Mouse (Mus musculus) hindbrain, embryonic 14.5 days (tissue): ENCODE measurements around the gene Hspb11. TPM values are rescaled to one million over a fixed set of nuclear protein-coding genes. Genes with fewer than 3 reads are reported as not detected.

Source experiments
- ATAC-seq: fragments of 200-750 bp; cut with Nextera tagmentation; 2 replicates; pipeline ENCODE4 v1.8.0; 2017; ENCODE audit warnings: moderate number of reproducible peaks, mild to moderate bottlenecking, moderate TSS enrichment, moderate library complexity; ENCODE audit not compliant: low FRiP score
- DNase-seq: peaks from one replicate; pipeline ENCODE4 v3.0.0-alpha.2; 2015; ENCODE audit warnings: low spot score
- H3K27ac ChIP-seq: fragments of 300-500 bp; sonication (generic); 2 replicates; pipeline ENCODE4 v1.5.1; 2014; ENCODE audit warnings: mild to moderate bottlenecking, moderate library complexity
- H3K27me3 ChIP-seq: fragments of 300-500 bp; sonication (generic); 2 replicates; pipeline ENCODE4 v1.6.1; 2014; ENCODE audit warnings: mild to moderate bottlenecking, low read length, mixed read lengths; ENCODE audit not compliant: control insufficient read depth, insufficient read depth
- H3K36me3 ChIP-seq: fragments of 300-500 bp; sonication (generic); replicated peaks from 2 replicates; pipeline ENCODE4 v1.6.1; 2014; ENCODE audit not compliant: control insufficient read depth, insufficient read depth
- H3K4me1 ChIP-seq: fragments of 300-500 bp; sonication (generic); replicated peaks from 2 replicates; pipeline ENCODE4 v1.6.1; 2014; ENCODE audit warnings: antibody characterized with exemption, low read length, mixed read lengths; ENCODE audit not compliant: control insufficient read depth, insufficient read depth
- H3K4me2 ChIP-seq: fragments of 300-500 bp; sonication (generic); replicated peaks from 2 replicates; pipeline ENCODE4 v1.6.1; 2014; ENCODE audit warnings: mild to moderate bottlenecking, moderate library complexity
- H3K4me3 ChIP-seq: fragments of 300-500 bp; sonication (generic); replicated peaks from 2 replicates; pipeline ENCODE4 v1.5.1; 2014; ENCODE audit warnings: mild to moderate bottlenecking, low read length
- H3K9ac ChIP-seq: fragments of 300-500 bp; sonication (generic); 2 replicates; pipeline ENCODE4 v1.6.1; 2014
- H3K9me3 ChIP-seq: fragments of 300-500 bp; sonication (generic); 2 replicates; pipeline ENCODE4 v1.6.1; 2016; ENCODE audit warnings: low read length; ENCODE audit not compliant: control insufficient read depth
- WGBS: fragments of 180-500 bp; shearing (Covaris S2); extraction: QIAGEN DNeasy Blood & Tissue Kit; methylation state at CpG from one replicate; pipeline ENCODE4 v1.1.7; 2014; 5-methylcytosine and 5-hydroxymethylcytosine counted together
- polyA plus RNA-seq: library from polyadenylated mRNA; unstranded; fragments of >200 nt; fragmentation: Nextera tagmentation; extraction: Ambion mirVana; gene quantifications from 2 replicates; pipeline ENCODE4 v1.2.1, GENCODE M21; 2014

Hspb11 gene
- polyA plus RNA-seq, 1 experiment from 2014 or later: 46.1 TPM

DNA sequence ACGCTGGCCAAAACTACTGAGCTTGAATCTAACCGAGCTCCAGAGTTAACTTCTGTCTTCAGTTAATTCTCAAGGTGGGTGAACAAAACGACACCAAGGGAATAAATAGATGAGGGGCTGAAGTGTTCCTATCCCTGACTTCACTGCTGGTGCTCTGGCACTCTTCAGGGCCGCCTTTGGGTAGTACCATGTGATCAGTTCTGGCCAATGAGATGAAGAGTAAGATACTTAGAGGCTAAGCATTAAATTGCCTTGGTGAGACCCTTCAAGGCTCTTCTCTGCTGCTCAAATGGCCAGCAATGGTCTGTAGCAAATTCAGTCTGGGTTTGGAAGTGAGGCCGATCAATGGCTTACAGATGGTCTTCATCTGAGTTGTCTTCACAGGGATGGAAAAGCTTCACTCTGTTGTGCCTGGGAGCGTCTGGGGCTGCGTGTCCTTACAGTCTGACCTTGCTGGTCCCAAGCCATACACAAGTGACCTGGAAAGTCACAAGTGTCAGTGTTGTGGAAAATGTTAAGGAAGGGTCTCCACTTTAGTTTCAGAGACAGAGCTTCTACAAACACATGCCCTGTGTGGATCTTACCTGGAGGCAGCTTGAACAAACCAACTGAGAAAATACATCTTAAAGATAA lies 27.6 kb downstream of the Hspb11 start:
- no peak for DNase-seq
- no peaks in the 10 kb centered on the region for H3K9me3 ChIP-seq
- 77% methylated on average over 7 of the region's 7 CpGs for WGBS

DNA sequence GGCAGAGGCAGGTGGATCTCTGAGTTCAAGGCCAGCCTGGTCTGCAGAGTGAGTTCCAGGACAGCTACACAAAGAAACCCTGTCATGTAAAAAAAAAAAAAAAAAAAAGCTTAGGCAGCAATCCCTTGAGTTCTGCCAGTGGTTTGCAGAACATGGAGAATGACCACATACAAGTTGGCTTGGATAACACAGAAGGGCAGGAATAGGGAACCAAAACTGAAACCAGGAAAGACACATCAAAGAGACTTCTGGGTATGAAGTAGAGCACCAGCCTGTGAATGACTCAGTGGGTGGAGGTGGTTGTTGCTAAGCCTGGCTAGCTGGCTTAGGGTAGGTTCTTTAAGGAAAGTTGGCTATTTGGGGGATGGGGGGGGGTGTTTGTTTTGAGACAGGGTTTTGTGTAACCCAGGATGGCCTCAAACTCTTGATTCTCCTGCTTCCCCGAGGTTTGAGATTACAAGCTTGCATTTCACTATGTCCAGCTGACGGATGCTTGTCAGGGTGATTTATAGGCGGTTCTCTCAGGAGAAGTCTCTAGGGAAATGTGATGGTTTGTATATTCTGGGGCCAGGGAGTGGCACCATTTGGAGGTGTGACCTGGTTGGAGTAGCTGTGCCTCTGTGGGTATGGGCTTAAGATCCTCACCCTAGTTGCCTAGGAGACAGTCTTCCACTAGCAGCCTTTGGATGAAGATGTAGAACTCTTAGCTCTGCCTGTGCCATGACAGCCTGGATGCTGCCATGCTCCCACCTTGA lies 32.2 kb downstream of the Hspb11 start:
- ATAC-seq (no peak), DNase-seq (no peak)
- Histone ChIP-seq H3K36me3 (peaks cover 7% of the 10 kb centered on the region), H3K27ac (no peak overlapping the region), H3K4me2 (no peak overlapping the region), H3K4me1 (no peaks in the 10 kb centered on the region), H3K27me3 (no peaks in the 10 kb centered on the region), H3K9me3 (no peaks in the 10 kb centered on the region), H3K9ac (no peak overlapping the region), H3K4me3 (no peak overlapping the region)
- WGBS: 82% methylated on average over 3 of the region's 3 CpGs

More for the DNA sequence above, 27.6 kb downstream of the Hspb11 start:
- Histone ChIP-seq H3K9ac (no peak overlapping the region), H3K4me3 (no peak overlapping the region), H3K4me1 (no peaks in the 10 kb centered on the region), H3K4me2 (no peak overlapping the region), H3K36me3 (peaks cover 15% of the 10 kb centered on the region), H3K27ac (no peak overlapping the region), H3K27me3 (no peaks in the 10 kb centered on the region)
- ATAC-seq: no peak

DNA sequence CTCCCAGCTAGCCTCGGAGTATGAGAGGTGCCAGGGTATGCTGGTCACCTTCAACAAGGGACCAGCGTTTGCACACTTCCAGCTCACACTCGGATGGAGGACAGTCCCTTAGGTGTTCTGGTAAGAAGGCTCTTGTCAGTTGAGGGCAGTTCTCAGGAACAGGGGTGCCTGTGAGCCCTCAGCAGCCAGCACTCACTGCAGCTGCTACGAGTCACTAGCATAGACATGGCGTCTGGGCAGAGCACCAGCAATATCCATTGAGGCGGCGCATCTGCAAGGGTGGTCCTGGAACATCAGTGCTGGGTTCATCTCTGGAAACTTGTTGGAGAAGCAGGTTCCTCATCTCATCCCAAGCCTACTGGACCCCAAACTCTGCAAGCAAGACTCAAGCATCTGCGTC lies 33.0 kb downstream of the Hspb11 start:
- Histone ChIP-seq H3K4me1 (no peaks in the 10 kb centered on the region), H3K4me3 (no peak overlapping the region), H3K36me3 (no peaks in the 10 kb centered on the region), H3K27me3 (no peaks in the 10 kb centered on the region), H3K9ac (no peak overlapping the region), H3K4me2 (no peak overlapping the region), H3K9me3 (no peaks in the 10 kb centered on the region), H3K27ac (no peak overlapping the region)
- 96% methylated on average over 8 of the region's 8 CpGs for WGBS
- no peak for ATAC-seq
- DNase-seq: no peak

DNA sequence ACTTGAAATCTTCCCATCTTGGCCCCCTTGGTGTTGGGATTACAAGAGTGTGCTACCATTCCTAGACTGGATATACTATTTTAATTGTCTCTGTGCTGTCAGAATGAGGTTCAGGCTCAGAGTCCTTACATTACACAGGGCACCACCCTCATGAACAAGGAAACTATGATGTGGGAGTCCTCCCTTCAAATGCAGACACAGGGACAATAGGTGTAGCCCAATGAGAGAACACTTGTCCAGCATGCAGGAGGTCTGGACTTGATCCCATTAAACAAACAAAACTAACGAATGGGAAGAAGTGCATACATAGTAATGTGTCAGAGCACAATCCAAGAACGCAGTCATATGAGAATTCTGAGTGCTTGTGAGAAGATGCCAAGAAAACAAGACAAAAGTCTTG lies 34.1 kb downstream of the Hspb11 start:
- Histone ChIP-seq H3K4me2 (no peak overlapping the region), H3K27ac (no peak overlapping the region), H3K4me1 (no peaks in the 10 kb centered on the region), H3K9me3 (no peaks in the 10 kb centered on the region), H3K27me3 (no peaks in the 10 kb centered on the region), H3K4me3 (no peak overlapping the region), H3K9ac (no peak overlapping the region), H3K36me3 (no peaks in the 10 kb centered on the region)
- ATAC-seq (no peak), DNase-seq (no peak)
- WGBS: 87% methylated on average over 2 of the region's 2 CpGs

DNA sequence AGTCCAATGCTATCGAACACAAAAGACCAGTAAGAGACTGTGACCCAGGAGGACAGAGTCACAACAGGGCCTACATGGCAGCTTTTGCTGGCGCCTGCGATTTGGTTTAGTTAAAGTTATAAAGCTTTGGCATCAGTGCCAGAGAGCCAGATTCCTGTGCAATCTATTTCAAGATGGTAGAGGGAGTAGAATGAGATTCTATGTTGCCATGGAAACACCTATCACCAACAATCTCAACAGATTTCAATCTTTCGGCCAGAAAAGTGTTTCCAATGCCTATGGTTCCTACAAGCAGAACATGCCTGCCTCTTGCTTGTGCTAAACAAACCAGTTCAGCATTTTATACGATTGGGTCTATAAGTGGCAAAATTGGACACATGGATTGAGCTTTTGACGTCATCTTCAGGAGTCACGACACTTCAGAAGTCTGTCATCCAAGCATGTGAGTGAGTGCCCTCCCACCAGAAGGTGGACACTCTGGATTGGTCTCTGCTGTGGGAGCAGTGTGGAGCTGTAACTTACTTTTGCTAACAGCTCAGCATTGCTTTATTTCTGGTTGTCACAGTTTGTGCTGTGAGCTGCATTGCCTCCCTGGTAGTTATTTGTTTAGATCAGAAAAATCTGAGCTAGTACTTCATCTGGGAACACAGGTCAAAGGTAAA lies 38.3 kb downstream of the Hspb11 start:
- Histone ChIP-seq H3K4me2 (no peak overlapping the region), H3K27ac (no peak overlapping the region), H3K4me3 (no peak overlapping the region), H3K27me3 (no peaks in the 10 kb centered on the region), H3K9ac (no peak overlapping the region), H3K4me1 (no peaks in the 10 kb centered on the region), H3K9me3 (no peaks in the 10 kb centered on the region), H3K36me3 (no peaks in the 10 kb centered on the region)
- WGBS: 81% methylated on average over 7 of the region's 7 CpGs
- ATAC-seq: no peak
- no peak for DNase-seq

DNA sequence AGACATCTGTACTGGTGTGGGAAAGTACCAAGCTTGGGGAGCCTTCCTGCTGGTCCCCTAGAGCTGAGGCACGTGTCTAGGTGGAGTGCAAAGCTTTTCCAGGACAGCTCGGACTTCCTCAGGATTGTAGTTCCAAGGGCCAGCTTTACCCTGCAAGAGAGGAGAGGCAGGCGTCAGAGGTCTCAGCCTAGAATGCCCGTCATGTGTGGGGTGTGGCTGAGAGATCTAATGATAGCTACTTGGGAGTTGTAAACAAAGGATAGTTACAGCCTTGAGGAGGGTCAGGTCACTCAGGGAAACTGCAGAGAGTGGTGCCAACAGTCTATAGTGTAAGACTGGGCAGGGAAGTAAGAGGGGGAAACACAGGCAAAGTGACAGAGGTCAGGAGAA lies 38.9 kb downstream of the Hspb11 start:
- DNase-seq (no peak), ATAC-seq (no peak)
- H3K4me2 ChIP-seq: no peak overlapping the region
- 75% methylated on average over 4 of the region's 4 CpGs for WGBS
- no peaks in the 10 kb centered on the region for H3K36me3 ChIP-seq
- H3K9me3 ChIP-seq: no peaks in the 10 kb centered on the region
- no peaks in the 10 kb centered on the region for H3K27me3 ChIP-seq
- no peak overlapping the region for H3K9ac ChIP-seq
- H3K27ac ChIP-seq: no peak overlapping the region
- H3K4me3 ChIP-seq: no peak overlapping the region
- no peaks in the 10 kb centered on the region for H3K4me1 ChIP-seq

DNA sequence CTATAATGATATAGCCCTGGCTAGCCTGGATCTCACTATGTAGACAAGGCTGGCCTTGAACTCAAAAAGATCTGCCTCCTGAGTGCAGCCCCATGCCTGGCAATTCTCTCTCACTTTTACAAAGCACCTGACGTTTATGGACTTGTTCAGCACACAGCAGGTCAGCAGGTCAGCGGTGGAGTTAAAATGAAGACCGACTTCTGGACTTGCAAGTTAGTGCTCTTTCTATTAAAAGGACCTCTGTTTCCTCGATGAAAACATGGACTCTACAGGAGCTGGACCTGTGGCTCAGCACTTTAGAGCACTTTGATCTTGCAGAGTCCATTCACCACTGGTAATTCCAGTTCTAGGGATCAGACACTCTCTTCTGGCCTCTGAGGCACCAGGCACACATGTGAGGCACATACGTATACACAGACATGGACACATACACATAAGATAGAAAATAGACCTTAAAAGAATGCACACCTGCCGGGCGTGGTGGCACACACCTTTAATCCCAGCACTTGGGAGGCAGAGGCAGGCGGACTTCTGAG lies 44.7 kb downstream of the Hspb11 start:
- Histone ChIP-seq H3K4me2 (no peak overlapping the region), H3K9me3 (no peaks in the 10 kb centered on the region), H3K9ac (no peak overlapping the region), H3K36me3 (no peaks in the 10 kb centered on the region), H3K4me1 (no peaks in the 10 kb centered on the region), H3K4me3 (no peak overlapping the region), H3K27ac (no peak overlapping the region), H3K27me3 (no peaks in the 10 kb centered on the region)
- DNase-seq (no peak), ATAC-seq (no peak)
- WGBS: 85% methylated on average over 8 of the region's 8 CpGs

DNA sequence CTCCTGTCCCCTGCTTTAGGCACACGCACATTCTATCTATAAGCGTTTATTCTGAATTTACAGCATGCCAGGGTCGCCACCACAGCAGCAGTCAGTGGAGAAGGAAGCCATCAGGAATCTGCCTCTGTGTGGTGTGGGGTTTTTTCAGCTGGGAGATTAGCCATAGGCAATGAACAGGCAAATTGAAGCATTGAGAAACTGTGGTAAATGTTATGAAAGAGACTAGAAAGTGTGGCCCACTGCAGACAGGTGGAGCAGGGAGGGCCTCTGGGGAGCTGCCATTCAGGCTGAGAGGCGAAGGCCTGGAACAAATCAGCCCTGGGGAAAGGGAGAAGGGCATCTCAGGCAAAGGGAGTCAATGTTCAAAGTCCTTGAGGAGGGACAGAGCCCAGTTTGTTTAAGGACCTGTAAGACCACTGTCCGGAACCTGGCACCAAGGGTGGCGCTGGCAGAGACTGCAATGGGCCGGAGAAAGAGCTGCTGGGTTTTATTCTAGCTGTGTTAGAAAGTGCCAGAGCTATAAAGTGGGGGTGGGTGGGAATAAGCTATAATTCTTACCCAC lies 46.5 kb downstream of the Hspb11 start:
- Histone ChIP-seq H3K4me2 (no peak overlapping the region), H3K27me3 (no peaks in the 10 kb centered on the region), H3K36me3 (no peaks in the 10 kb centered on the region), H3K9me3 (no peaks in the 10 kb centered on the region), H3K4me1 (no peaks in the 10 kb centered on the region), H3K9ac (no peak overlapping the region), H3K4me3 (no peak overlapping the region), H3K27ac (no peak overlapping the region)
- DNase-seq (no peak), ATAC-seq (no peak)
- WGBS: 89% methylated on average over 7 of the region's 7 CpGs

DNA sequence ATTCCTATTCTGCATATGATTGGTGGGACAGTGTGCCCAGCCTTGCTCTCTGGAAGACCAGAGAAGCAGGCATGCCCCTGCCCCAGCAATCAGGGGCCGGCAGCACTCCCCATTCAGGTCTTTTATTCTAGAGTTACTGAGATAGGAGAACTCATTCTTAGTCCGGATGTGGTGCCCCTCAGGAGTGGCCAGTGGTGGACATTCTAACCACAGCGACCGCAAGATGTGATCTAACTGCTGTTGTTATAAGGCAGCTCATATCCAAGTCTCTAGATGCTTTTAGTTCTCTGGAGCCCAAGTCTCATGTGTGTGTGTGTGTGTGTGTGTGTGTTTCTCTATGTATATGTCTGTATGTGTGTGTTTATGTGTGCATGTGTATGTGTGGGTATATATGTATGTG lies 47.0 kb downstream of the Hspb11 start:
- 81% methylated on average over 4 of the region's 4 CpGs for WGBS
- Histone ChIP-seq H3K9ac (no peak overlapping the region), H3K27me3 (no peaks in the 10 kb centered on the region), H3K36me3 (no peaks in the 10 kb centered on the region), H3K4me2 (no peak overlapping the region), H3K4me3 (no peak overlapping the region), H3K4me1 (no peaks in the 10 kb centered on the region), H3K9me3 (no peaks in the 10 kb centered on the region), H3K27ac (no peak overlapping the region)
- ATAC-seq (no peak), DNase-seq (no peak)
